Mouse (Mus musculus): Measurements from ENCODE around the gene Gls. TPM values are rescaled to one million over a fixed set of nuclear protein-coding genes. Genes with fewer than 3 reads are reported as not detected.
A peak's percentile ranks its signal among the peaks of the same experiment; 100 is the strongest.

The Gls gene
- polyA plus RNA-seq, 1 experiment from 2014 or later: 32.0 TPM

GRCm38 (mm10) chr1:52270354-52270753 is 37.3 kb upstream of the Gls start:
- DNase-seq (ENCODE audit: low spot score): no peak
- Histone ChIP-seq H3K27me3 (ENCODE audit: insufficient read depth, low read length) (no peaks in the 10 kb centered on the region), H3K27ac (no peak overlapping the region), H3K9me3 (replicated peaks; ENCODE audit: low read length) (no peaks in the 10 kb centered on the region), H3K4me3 (replicated peaks; ENCODE audit: low read depth, low read length) (no peak overlapping the region), H3K4me1 (replicated peaks; ENCODE audit: insufficient read depth, low read length) (no peaks in the 10 kb centered on the region), H3K36me3 (ENCODE audit: insufficient read depth, low read length) (no peaks in the 10 kb centered on the region), H3K9ac (ENCODE audit: low read depth, low read length) (no peak overlapping the region), H3K4me2 (ENCODE audit: low read length) (no peak overlapping the region)
- no peak for TF ChIP-seq CTCF (IDR thresholded peaks at IDR 0.05; ENCODE audit: low read depth)
- peak; percentile 78 for ATAC-seq (replicated peaks; ENCODE audit: low FRiP score, low read depth)
- WGBS: 68% methylated on average over 9 of the region's 9 CpGs

GRCm38 (mm10) chr1:52269596-52269995 is 36.6 kb upstream of the Gls start:
- H3K36me3 ChIP-seq (ENCODE audit: insufficient read depth, low read length): no peaks in the 10 kb centered on the region
- H3K4me3 ChIP-seq (replicated peaks; ENCODE audit: low read depth, low read length): no peak overlapping the region
- H3K4me1 ChIP-seq (replicated peaks; ENCODE audit: insufficient read depth, low read length): no peaks in the 10 kb centered on the region
- TF ChIP-seq CTCF (IDR thresholded peaks at IDR 0.05; ENCODE audit: low read depth): no peak
- H3K4me2 ChIP-seq (ENCODE audit: low read length): no peak overlapping the region
- H3K27me3 ChIP-seq (ENCODE audit: insufficient read depth, low read length): no peaks in the 10 kb centered on the region
- ATAC-seq (replicated peaks; ENCODE audit: low FRiP score, low read depth): no peak
- 68% methylated on average over 4 of the region's 4 CpGs for WGBS
- no peak overlapping the region for H3K9ac ChIP-seq (ENCODE audit: low read depth, low read length)
- no peak for DNase-seq (ENCODE audit: low spot score)
- no peaks in the 10 kb centered on the region for H3K9me3 ChIP-seq (replicated peaks; ENCODE audit: low read length)
- no peak overlapping the region for H3K27ac ChIP-seq

- WGBS: 94% methylated on average over 6 of the region's 6 CpGs
- no peak overlapping the region for H3K4me3 ChIP-seq (replicated peaks; ENCODE audit: low read depth, low read length)
- H3K27me3 ChIP-seq (ENCODE audit: insufficient read depth, low read length): no peaks in the 10 kb centered on the region
These were observed 35.0 kb upstream of the Gls start for GRCm38 (mm10) chr1:52268006-52268405.

GRCm38 (mm10) chr1:52267606-52268005 is 34.6 kb upstream of the Gls start:
- WGBS: 43% methylated on average over 3 of the region's 3 CpGs
- Histone ChIP-seq H3K9me3 (replicated peaks; ENCODE audit: low read length) (no peaks in the 10 kb centered on the region), H3K27me3 (ENCODE audit: insufficient read depth, low read length) (no peaks in the 10 kb centered on the region), H3K4me1 (replicated peaks; ENCODE audit: insufficient read depth, low read length) (no peaks in the 10 kb centered on the region), H3K9ac (ENCODE audit: low read depth, low read length) (no peak overlapping the region), H3K27ac (no peak overlapping the region), H3K4me2 (ENCODE audit: low read length) (no peak overlapping the region), H3K4me3 (replicated peaks; ENCODE audit: low read depth, low read length) (no peak overlapping the region), H3K36me3 (ENCODE audit: insufficient read depth, low read length) (no peaks in the 10 kb centered on the region)
- ATAC-seq (replicated peaks; ENCODE audit: low FRiP score, low read depth) (no peak), DNase-seq (ENCODE audit: low spot score) (peak; percentile 79)
- peak; percentile 75 for TF ChIP-seq CTCF (IDR thresholded peaks at IDR 0.05; ENCODE audit: low read depth)

More at GRCm38 (mm10) chr1:52268006-52268405, 35.0 kb upstream of the Gls start:
- Histone ChIP-seq H3K9me3 (replicated peaks; ENCODE audit: low read length) (no peaks in the 10 kb centered on the region), H3K4me2 (ENCODE audit: low read length) (no peak overlapping the region), H3K4me1 (replicated peaks; ENCODE audit: insufficient read depth, low read length) (no peaks in the 10 kb centered on the region), H3K27ac (no peak overlapping the region), H3K36me3 (ENCODE audit: insufficient read depth, low read length) (no peaks in the 10 kb centered on the region), H3K9ac (ENCODE audit: low read depth, low read length) (no peak overlapping the region)
- ATAC-seq (replicated peaks; ENCODE audit: low FRiP score, low read depth): no peak
- DNase-seq (ENCODE audit: low spot score): no peak
- no peak for TF ChIP-seq CTCF (IDR thresholded peaks at IDR 0.05; ENCODE audit: low read depth)

GRCm38 (mm10) chr1:52265886-52266516 is 33.0 kb upstream of the Gls start:
- Histone ChIP-seq H3K4me3 (replicated peaks; ENCODE audit: low read depth, low read length) (no peak overlapping the region), H3K27ac (no peak overlapping the region), H3K27me3 (ENCODE audit: insufficient read depth, low read length) (no peaks in the 10 kb centered on the region), H3K9me3 (replicated peaks; ENCODE audit: low read length) (no peaks in the 10 kb centered on the region), H3K36me3 (ENCODE audit: insufficient read depth, low read length) (no peaks in the 10 kb centered on the region), H3K4me1 (replicated peaks; ENCODE audit: insufficient read depth, low read length) (no peaks in the 10 kb centered on the region), H3K4me2 (ENCODE audit: low read length) (no peak overlapping the region), H3K9ac (ENCODE audit: low read depth, low read length) (no peak overlapping the region)
- no peak for DNase-seq (ENCODE audit: low spot score)
- TF ChIP-seq CTCF (IDR thresholded peaks at IDR 0.05; ENCODE audit: low read depth): no peak
- no peak for ATAC-seq (replicated peaks; ENCODE audit: low FRiP score, low read depth)
- WGBS: 68% methylated on average over 3 of the region's 3 CpGs

GRCm38 (mm10) chr1:52264290-52264689 is 31.3 kb upstream of the Gls start:
- Histone ChIP-seq H3K36me3 (ENCODE audit: insufficient read depth, low read length) (no peaks in the 10 kb centered on the region), H3K27me3 (ENCODE audit: insufficient read depth, low read length) (no peaks in the 10 kb centered on the region), H3K4me1 (replicated peaks; ENCODE audit: insufficient read depth, low read length) (no peaks in the 10 kb centered on the region), H3K9ac (ENCODE audit: low read depth, low read length) (no peak overlapping the region), H3K4me2 (ENCODE audit: low read length) (no peak overlapping the region), H3K9me3 (replicated peaks; ENCODE audit: low read length) (no peaks in the 10 kb centered on the region), H3K27ac (no peak overlapping the region), H3K4me3 (replicated peaks; ENCODE audit: low read depth, low read length) (no peak overlapping the region)
- DNase-seq (ENCODE audit: low spot score): peak; percentile 49
- no peak for ATAC-seq (replicated peaks; ENCODE audit: low FRiP score, low read depth)
- 38% methylated on average over 3 of the region's 3 CpGs for WGBS
- TF ChIP-seq CTCF (IDR thresholded peaks at IDR 0.05; ENCODE audit: low read depth): no peak
